Mouse (Mus musculus) right cerebral cortex, postnatal 14 days (tissue): ENCODE data around the gene Arpp21.

Experiments
- DNase-seq: peaks from one replicate; pipeline ENCODE4 v3.0.0; 2022

Arpp21 gene

GRCm38 (mm10) chr9:112176317-112176716 is 59.4 kb downstream of the Arpp21 start:
- DNase-seq = no peak

- no peak for DNase-seq
Measured at GRCm38 (mm10) chr9:112174407-112175357, 61.1 kb downstream of the Arpp21 start.

GRCm38 (mm10) chr9:112173778-112174177 is 62.0 kb downstream of the Arpp21 start:
- DNase-seq = no peak

- no peak for DNase-seq
Measured at GRCm38 (mm10) chr9:112164677-112165076, 71.1 kb downstream of the Arpp21 start.

GRCm38 (mm10) chr9:112160981-112161380 is 74.8 kb downstream of the Arpp21 start:
- DNase-seq = no peak

GRCm38 (mm10) chr9:112153972-112154371 is 81.8 kb downstream of the Arpp21 start:
- no peak for DNase-seq

- no peak for DNase-seq
Measured at GRCm38 (mm10) chr9:112152762-112153161, 83.0 kb downstream of the Arpp21 start.

- no peak for DNase-seq
Measured at GRCm38 (mm10) chr9:112151177-112151576, 84.6 kb downstream of the Arpp21 start.

- DNase-seq = no peak
Measured at GRCm38 (mm10) chr9:112140658-112141057, 95.1 kb downstream of the Arpp21 start.

GRCm38 (mm10) chr9:112137820-112138219 is 97.9 kb downstream of the Arpp21 start:
- no peak for DNase-seq

GRCm38 (mm10) chr9:112130812-112131211 is 104.9 kb downstream of the Arpp21 start:
- no peak for DNase-seq

GRCm38 (mm10) chr9:112124667-112125066 is 111.1 kb downstream of the Arpp21 start:
- no peak for DNase-seq

- DNase-seq = no peak
Measured at GRCm38 (mm10) chr9:112124184-112124583, 111.6 kb downstream of the Arpp21 start.

GRCm38 (mm10) chr9:112123421-112123828 is 112.3 kb downstream of the Arpp21 start:
- no peak for DNase-seq

- no peak for DNase-seq
Measured at GRCm38 (mm10) chr9:112119535-112119934, 116.2 kb downstream of the Arpp21 start.

- DNase-seq = no peak
Measured at GRCm38 (mm10) chr9:112119106-112119433, 116.7 kb downstream of the Arpp21 start.

GRCm38 (mm10) chr9:112118411-112119105 is 117.2 kb downstream of the Arpp21 start:
- no peak for DNase-seq

- DNase-seq = no peak
Measured at GRCm38 (mm10) chr9:112117632-112118410, 117.9 kb downstream of the Arpp21 start.

- no peak for DNase-seq
Measured at GRCm38 (mm10) chr9:112111610-112112009, 124.1 kb downstream of the Arpp21 start.

- DNase-seq = no peak
Measured at GRCm38 (mm10) chr9:112102852-112103192, 132.9 kb downstream of the Arpp21 start.

GRCm38 (mm10) chr9:112102155-112102851 is 133.4 kb downstream of the Arpp21 start:
- DNase-seq = peak; percentile 58

- DNase-seq = no peak
Measured at GRCm38 (mm10) chr9:112100841-112101595, 134.7 kb downstream of the Arpp21 start.
